Mouse (Mus musculus) adrenal gland, postnatal 25 days (tissue): ENCODE measurements around the gene Myt1l. TPM values are rescaled to one million over a fixed set of nuclear protein-coding genes. Genes with fewer than 3 reads are reported as not detected.

Source experiments
- DNase-seq: peaks from one replicate; pipeline ENCODE4 v3.0.0; 2021; ENCODE audit warnings: mixed read lengths
- total RNA-seq: library from RNA; stranded (reverse); gene quantifications from 2 replicates; pipeline ENCODE4 v1.2.3, GENCODE M21; 2021

The Myt1l gene
- total RNA-seq, 1 experiment from 2014 or later: 2.9 TPM

DNA sequence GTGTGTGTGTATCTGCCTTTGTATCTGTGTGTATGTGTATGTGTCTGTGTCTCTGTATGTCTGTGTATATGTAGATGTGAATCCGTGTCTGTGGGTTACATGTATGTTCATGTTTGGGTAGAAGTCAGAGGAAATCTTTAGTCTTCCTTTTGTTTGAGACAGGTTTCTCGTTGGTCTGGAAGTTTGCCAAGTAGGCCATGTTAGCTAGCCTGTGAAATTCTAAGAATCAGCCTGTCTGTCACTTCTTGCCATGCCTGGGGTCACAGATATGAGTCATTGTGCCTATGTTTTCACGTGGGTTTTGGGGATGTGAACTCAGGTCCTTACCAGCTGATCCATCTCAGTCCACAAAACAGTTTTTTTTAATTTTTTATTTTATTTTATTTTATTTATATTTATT lies 128.9 kb downstream of the Myt1l start:
- no peak for DNase-seq

DNA sequence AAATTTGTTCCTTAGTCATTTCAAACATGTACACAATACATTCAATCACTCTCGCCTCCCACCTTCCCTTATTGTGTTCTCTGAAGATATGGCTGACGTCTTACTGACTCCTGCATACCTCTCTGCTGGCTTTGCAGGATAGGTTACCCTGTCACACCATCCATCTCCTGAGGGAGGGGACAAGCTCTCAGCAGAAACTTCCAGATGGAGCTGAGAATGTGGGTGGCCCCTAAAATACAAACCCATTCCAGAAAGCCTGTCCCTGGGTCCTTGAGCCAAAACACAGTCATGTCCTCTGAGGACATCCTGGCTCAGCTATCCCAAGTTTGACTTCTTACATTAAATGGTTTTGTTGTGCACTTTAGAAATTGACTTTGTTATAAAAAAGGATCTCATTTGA lies 129.7 kb downstream of the Myt1l start:
- DNase-seq: no peak

DNA sequence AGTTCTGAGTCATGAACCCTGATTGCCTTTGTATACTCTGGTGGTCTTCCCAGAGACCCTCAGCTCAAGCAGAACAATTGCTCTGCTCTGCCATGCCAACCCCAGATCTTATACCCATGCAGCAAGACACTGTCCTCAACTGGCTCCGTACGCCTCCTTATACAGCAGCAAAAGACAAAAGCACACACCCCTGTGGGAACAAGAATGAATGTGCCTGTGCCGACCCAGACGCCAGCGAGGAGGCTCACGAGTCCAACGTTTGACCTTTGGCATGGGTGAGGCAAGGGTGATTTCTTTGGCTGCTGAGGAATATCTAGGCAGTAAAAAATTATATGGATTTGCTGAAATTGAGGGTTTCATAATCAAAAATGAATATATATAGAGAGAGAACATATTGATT lies 143.8 kb downstream of the Myt1l start:
- no peak for DNase-seq

DNA sequence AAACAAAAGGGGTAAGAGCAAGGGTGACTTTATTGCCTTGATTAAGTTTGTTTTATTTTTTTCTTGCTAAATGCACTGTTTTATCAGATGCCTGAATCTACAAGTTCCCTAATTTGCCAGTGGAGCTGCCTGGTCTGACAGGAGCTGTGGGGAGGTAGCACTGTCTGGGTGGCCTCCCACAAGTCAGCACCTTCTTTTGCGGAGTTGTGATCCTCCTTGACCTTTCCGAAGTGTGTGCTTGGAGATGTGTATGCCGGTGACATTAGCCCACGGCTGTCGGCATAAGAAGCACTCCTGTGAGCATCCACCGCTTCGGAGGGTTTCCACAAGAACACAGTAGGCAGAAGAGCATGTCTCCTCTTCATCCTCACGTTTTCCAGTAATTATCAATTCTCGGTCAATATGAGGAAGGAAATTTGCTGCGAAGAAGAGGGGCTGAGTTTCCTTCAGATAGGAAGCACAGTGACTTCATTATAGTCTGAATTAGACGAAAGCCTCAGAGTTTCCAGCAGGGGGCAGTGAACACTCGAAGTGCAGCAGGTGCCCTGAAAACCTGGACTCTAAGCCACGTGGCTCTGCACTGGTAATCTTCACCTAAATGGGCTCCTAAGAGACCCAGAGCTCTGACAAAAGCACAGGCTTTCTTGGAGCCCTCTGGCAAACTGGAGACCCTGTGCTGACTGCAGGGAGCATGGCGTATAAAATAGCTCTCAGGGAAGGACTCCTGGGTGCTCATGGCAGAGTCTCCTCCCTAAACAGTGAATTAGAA lies 147.6 kb downstream of the Myt1l start:
- peak; percentile 54 for DNase-seq

DNA sequence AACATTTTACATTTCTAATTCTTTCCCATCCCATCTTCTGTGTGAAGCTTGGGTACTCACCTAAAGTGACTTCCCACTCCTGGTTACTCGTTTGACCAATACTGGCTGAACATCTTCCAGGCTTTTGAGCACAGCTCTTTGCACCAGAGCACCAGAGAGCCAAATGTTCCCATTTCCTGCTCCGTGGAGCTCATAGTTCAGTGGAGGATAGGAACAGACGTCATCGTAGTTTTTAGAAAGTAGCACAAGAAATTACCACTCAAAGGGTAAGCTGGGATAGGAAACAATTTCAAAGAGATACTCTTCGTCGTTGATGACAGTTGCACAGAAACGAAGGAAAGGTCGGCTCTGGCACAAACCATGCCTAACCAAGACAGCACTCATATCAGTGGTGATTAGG lies 154.2 kb downstream of the Myt1l start:
- no peak for DNase-seq

DNA sequence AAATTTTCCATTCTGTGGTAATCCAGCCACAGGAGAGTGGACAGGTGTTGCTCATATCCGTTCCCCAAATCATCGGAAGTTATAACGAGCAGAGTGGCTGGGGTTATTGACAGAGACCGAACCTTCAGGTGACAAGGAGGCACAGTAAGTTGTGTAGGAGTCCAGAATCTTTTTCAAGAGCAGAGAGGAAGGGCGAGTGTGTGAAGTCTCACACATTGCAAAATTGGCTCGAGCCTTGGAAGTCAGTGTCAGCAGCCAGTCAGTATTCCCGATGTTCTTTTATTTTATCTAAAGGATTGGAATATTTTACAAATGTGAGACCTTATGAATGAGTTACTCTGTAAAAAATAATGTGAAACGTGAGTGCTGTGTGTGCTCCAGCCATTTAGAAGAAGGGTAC lies 154.8 kb downstream of the Myt1l start:
- no peak for DNase-seq

DNA sequence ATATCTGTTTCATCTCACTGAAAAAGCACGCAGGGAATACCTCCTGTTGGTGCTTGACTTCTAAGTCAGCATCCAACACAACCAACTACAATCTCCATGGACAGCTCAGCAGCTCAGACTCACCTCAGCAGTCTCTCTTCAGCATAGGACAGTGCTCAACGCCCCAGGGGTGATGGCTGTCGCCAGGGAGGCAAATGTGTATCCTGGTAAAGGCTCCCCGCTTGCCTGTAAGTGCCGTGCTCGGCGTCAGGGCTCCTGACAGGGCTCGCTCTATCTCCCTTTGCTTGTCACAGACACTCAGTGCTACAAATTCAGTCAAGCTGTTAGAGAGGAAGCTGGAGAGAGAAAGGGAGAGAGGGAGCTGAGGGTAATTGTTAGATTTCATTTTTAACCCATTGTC lies 158.1 kb downstream of the Myt1l start:
- DNase-seq: no peak

DNA sequence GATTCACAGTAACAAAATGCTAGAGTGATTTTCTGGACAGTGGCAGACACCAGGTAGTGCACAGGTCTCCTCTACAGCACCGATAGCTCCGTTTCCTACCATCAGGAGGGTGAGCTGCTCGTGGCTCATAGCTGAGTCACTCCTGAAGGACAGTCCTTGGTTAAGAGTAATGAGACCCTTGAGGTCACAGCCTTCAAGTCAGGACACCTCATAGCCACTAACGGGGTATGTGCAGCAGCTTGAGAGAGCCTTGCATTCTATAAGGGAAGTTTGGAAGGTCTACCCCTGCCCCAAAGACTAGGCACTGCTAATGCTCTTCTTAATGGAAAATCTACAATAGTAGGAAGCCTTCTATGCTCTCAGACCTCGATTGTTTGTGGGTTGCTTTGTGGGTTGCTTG lies 163.4 kb downstream of the Myt1l start:
- no peak for DNase-seq

DNA sequence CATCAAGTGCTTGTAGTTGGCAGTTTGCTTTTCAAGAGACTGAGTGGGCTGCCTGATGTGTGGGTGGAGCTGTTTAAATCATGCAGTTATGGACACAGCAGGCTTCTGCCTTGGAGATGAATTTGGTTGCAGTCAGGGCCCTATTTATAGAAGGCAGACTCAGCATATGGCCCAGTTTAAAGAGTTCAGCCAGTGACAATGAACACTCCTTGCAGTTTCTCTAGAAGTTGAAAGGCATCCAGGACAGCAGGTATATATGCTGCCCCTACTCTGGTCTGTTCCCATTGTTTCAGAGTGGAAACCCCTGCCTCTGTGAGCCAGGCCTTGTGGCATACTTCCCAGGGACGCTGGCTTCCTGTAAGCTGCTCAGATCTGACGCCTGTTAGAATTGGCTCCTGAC lies 167.0 kb downstream of the Myt1l start:
- DNase-seq: no peak

DNA sequence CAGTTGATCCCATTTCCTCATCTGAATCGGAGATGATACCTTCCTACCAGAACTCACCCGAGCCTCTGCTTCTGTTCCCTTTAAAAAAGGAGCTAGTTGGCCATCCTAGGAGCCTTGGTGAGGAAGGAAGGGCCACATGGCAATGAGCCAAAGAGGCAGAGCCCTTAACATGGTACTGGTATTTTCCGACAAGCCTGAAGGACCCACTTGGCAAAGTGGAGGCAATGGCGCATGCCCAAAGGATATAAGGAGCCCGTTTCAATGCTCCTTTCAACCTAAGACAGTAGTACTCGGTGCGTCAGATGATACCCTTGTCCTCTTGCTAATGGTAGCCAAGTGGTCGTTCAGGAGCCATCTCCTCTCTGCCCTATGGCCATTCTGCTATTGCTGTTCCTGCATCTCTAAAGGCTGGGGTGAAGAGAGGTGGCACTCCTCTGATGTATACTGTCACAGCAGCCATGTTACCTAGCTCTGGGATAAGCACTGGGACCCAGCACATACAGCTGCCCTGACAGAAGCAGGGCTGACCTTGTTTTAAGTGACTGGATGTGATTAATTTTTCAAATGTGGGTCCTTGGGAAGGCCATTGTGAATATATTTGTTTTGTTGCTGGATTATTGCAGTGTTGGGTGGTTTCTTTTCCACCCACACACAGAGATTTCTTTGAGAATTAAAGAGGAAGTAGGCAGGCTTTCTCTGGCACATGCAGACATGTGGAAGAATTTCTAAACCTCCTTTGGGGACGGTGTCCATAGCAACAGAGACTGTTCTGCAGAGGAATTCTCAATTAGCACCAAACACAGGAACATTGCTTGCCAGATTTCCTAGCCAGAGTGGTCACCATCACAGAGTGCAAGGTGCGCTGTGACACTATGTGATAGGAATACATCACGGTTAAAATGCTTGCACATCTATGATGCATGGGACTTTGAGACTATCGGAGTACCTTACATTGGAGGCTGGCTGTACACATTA lies 169.6 kb downstream of the Myt1l start:
- no peak for DNase-seq

DNA sequence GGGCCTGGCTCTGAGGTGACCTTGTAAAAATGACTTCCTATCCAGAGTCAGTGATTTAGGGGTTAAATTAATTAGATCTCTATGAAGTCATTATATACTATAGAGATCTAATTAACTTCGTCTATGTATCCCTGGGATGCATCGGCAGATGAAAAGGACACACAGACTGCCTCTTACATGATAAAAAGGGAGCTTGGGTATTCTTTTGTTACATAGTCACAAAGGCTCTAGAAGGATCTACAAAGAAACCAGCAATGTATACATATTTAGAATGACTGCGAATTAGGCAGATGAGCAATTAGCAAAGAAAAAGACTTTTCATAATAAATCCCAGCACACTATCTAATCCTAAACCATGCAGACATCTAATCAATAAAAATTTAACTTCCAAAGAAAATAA lies 170.4 kb downstream of the Myt1l start:
- no peak for DNase-seq

DNA sequence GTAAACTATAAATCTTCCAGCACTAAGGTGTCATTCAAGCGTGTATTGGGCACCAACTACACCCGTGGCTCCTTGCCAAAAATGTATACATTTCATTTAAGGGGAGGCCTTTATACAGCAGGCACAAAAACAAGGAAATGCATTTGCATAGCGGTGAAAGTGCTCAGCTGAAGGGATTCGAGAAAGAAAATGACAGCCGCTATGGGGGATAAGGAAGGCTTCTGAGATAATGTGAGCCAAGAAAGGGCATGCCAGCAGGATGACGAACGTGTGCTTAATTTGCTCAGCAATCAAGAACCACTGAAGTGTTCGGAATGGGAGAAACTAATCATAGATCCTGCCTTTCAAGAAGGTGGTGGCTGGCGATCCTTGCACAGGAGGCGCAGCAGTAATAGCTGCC lies 170.8 kb downstream of the Myt1l start:
- DNase-seq: no peak

DNA sequence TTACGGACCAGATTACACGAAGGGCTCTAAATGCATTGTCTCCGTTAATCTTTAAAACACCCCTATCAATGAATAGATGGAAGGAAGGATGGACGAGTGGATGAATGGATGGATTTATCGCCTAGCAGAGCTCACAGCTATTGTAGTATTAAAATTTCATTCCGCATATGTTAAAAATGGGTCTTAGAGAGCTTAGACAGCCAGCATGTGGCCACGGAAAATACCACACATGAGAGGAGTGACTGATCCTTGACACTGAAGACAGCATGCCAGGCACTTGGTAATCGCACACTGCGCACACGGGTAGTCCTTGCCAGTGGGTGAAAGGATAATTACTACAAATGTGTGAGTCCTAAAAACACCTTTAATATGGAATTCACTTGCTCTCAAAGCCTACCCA lies 171.2 kb downstream of the Myt1l start:
- no peak for DNase-seq

DNA sequence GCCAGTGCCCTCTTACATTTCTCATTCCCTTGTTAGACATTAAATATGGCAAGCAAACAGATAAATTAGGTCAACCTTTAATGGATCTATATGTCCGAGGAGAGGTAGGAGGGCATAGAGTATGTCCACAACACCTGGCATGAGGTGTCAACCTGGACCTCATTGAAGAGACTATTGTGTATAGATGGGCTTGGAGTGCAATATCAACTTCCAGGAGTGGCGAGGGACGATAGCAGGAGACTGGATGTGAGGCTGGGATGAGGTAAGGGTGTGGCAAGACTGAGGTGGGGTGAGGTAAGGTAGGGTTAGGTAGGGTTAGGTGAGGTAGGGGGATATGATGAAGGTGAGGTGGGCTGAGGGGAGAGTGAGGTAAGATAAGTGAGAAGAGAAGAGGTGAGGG lies 171.8 kb downstream of the Myt1l start:
- no peak for DNase-seq

DNA sequence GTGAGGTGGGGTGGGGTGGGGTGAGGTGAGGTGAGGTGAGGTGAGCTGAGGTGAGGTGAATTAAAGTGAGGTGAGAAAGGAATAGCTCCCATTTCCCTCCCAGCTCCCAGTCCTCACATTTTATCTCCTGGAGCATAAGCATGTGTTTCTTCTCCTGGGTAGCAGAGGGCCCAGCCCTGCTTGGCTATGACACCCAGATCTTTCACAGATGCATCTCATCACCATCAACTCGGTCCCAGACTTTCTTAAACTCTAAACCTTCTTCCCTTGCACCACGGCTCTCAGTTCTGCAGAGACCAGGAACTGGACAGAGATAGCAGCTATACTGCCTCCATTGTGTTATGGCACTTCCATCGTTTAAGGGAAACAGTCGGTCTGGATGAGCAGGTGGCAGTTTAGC lies 172.9 kb downstream of the Myt1l start:
- no peak for DNase-seq

DNA sequence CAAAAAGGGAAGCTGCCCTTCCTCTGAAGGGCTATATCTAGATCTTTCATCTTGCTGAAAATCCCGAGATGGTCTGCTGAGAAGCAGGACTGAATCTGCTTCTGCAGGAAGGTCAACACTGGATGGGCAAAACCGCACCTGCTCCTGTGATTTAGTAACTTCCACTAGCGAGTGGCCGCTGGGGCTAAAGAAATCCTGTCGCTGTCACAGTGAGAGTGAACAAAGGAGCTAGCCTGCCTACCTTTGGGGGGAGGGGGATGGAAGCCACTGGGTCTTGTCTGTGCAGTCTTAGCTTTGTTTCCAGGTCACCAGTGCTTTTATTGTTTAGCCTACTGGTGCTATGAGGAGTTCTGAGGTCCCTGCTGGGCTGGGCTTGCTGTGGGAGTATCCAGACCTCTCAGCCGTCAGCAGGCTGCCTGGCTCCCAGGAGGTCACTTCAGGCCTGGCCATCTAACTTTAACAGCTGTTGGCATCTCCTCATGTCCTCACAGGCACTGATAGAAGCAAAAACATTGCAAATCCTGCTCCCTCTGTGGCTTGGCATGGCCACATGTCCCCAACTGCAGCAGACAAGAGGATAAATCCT lies 173.6 kb downstream of the Myt1l start:
- no peak for DNase-seq

DNA sequence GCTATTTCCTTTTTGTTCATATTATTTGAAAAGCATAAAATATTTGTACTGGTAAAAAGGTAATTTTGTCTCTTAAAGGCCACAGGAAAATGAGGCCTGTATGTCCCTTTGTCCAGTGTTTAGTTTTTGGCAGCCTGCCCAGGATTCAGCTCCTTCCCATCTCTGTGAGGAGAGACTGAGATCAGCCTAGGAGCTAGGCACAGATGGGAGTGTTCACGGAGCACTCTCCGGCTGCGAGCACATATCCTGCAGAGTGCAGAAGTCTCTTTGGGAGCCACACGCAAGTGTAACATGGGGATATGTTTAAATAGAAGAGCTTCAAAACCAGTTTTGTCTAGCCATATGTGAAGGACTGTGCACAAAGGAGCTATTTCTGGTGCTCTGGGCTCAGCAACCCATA lies 174.4 kb downstream of the Myt1l start:
- peak; percentile 30 for DNase-seq

DNA sequence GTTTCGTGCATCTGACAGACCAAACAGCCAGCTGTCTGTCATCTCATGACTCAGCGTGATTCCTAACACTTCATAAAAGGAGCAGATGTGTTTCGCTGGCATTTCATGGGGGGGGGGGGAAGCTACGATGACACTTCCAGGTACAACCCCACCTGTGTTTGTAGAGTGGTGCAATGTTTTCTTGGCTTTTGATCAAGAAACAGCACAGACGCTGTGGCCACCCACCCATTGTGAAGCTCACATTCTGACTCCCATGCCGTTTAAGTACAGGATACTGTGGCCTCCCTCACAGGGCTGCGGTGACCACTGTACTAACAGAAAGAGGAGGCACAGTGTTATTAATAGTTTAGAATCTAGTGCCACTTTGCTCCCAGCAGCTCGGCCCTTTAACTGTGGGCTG lies 175.4 kb downstream of the Myt1l start:
- no peak for DNase-seq

DNA sequence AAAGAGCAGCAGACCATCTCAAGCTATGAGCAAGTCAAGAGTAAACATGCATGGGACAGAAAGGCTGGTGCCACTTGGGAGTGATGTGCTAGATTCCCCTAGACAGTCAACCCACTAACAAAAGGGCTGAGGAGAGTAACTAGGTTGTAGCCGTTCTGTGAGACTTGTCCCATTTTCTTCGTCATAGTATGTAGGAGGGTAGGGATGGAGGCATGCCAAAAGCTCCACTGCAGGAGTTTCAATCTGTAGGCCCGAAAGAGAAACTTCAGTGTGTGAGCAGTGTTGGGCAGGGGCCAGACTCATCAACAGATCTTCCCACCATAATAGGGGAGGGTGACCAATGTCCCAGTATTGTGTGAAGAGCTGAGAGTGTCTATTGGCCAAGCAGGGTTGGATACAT lies 178.9 kb downstream of the Myt1l start:
- no peak for DNase-seq

DNA sequence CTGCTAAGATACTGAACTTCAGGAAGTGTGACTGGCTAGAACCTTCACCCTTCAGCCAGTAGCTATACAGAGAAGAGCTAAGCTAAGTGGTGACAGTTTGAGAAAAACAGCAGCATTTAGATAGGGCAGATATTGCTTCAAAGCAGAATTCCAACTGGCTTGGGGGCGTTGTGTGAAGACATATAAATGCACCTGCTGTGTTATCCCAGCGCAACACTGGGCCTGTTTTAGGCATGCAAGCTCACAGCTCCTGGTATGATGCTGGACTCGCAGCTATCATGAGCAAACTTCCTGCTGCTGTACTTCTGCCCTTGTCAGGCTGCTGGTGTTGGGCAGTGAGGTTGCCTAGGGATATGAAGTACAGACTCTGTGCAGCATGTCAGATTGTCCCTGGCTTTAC lies 180.0 kb downstream of the Myt1l start:
- DNase-seq: no peak

DNA sequence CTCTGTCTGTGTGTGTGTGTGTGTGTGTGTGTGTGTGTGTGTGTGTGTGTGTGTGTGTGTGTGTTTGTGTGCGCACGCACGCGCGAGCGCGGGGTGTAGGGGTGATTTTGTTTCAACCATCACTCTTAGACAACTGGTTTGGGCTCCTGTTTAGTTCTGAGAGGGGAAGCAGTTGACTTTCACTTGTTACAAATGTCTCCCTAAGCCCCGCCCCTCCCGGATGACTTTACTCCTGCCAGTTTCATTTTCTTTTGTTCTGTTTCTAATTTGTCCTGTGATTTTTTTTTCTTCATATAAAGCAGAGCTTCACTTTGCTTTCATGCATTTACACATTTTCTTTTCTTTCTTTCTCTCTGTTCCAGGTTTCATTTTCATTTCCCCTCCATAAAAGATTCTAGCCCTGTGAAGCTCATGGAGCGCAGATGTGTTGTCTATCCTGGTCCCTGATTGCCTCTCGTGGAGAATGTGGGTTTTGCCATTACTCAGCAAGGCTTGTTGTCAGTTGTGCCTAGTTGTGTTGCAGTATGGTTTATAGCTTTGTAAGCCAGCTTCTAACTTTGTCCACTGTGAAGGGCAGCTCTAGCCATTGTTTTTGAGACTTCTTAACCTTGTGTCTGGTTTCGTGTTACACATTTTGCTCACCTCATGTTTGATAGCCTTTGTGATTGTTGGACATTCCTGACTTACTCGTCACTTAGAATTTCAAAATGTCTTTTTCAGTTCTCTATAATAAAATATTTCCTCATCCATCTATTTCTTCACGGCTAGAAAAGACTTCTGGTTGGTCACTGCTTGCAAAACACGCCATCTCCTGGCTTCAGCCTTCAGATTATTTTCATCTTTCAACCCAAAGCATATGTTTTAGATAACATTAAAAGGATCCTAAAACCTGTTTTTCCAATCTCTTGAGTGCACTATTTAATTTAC lies 184.9 kb downstream of the Myt1l start:
- no peak for DNase-seq

DNA sequence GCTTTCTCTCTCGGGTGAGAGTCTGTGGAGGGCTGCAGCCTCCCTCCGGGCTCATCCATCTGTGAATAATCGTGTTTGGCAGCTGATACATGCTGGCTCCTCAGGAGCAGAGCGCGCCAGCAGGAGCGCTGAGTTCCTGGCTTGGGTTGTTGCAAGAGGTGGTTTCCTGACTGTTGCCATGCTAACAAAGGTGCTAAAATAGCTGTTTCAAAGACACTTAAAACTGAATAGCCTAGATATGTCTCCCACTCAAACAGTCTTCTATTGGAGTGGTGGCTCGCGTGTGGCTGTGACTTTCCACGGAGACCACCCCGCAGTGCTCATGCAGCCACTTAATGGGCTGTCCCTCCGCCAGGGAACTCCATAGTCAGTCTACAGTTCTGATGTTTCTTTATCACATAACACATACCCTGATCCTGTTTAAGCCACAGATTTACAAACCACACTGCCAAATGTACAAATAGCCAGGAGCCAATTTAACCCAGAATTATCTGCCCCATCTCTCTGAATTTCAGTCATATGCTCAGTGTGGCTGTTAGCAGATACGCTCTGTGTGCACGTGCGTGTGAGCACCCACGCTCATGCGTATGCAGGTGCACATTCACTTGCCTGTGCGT lies 195.6 kb downstream of the Myt1l start:
- no peak for DNase-seq
